Mouse (Mus musculus): Measurements from ENCODE around the gene Gm30302. TPM values are rescaled to one million over a fixed set of nuclear protein-coding genes. Genes with fewer than 3 reads are reported as not detected.

Gm30302 gene
- polyA plus RNA-seq, 1 experiment from 2014 or later = not detected

Other genes starting within 250 kb of the Gm30302 start
- gene Omd, start 216.5 kb downstream of the Gm30302 start, polyA plus RNA-seq (2015; fragmentation: Nextera tagmentation; extraction: Ambion mirVana) = 0.46 and 0.74 TPM in 2 replicates
- gene Ogn, start 191.0 kb downstream of the Gm30302 start, polyA plus RNA-seq (2015; fragmentation: Nextera tagmentation; extraction: Ambion mirVana) = 12.4 TPM in 2 replicates
- gene Cenpp, start 146.2 kb downstream of the Gm30302 start, polyA plus RNA-seq (2015; fragmentation: Nextera tagmentation; extraction: Ambion mirVana) = 5.7 and 6.2 TPM in 2 replicates
- gene Nol8, start 145.9 kb downstream of the Gm30302 start, polyA plus RNA-seq (2015; fragmentation: Nextera tagmentation; extraction: Ambion mirVana) = 16.1 and 19.9 TPM in 2 replicates
- gene Iars, start 116.9 kb downstream of the Gm30302 start, polyA plus RNA-seq (2015; fragmentation: Nextera tagmentation; extraction: Ambion mirVana) = 50.0 and 50.4 TPM in 2 replicates

Measured in midbrain, embryonic 15.5 days (tissue).